Mouse (Mus musculus) embryonic fibroblast, embryonic 13.5 days (primary cell): ENCODE results near the gene Slain1.

ENCODE experiments used
- CTCF ChIP-seq: IDR thresholded peaks from 2 replicates; pipeline ENCODE4 v1.5.1; 2011; ENCODE audit warnings: mild to moderate bottlenecking, control low read depth, low read length, moderate library complexity, borderline replicate concordance; ENCODE audit not compliant: insufficient read depth
- POLR2A ChIP-seq: IDR thresholded peaks from 2 replicates; pipeline ENCODE4 v1.6.1; 2011; ENCODE audit warnings: low read depth, mild to moderate bottlenecking, control low read depth, low read length, moderate library complexity

- TF ChIP-seq CTCF (no peak), POLR2A (no peak)
Observed at GRCm38 (mm10) chr14:103619756-103620155, 30.3 kb upstream of the Slain1 start.
